Mouse (Mus musculus): ENCODE measurements around the gene H3f3a.

The H3f3a gene

DNA sequence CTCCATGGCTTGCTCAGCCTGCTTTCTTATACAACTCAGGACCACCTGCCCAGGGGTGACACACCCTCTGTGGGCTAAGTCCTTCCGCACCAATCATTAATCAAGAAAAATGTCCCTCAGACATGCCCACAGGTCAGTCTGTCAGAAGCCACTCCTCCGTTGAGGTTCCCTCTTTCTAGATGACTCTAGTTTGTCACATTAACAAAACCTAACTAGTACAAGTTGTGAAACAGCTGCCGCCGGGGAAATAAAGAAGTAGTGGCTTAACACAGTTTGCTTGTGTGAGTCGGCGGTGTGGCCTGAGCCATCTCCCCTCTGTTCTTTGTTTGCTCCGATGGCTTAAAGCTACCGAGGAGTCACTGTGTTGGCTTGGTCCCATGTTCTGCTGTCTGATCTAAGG lies 51.1 kb downstream of the H3f3a start:
- no peak for DNase-seq (ENCODE audit: low read depth, low spot score)

DNA sequence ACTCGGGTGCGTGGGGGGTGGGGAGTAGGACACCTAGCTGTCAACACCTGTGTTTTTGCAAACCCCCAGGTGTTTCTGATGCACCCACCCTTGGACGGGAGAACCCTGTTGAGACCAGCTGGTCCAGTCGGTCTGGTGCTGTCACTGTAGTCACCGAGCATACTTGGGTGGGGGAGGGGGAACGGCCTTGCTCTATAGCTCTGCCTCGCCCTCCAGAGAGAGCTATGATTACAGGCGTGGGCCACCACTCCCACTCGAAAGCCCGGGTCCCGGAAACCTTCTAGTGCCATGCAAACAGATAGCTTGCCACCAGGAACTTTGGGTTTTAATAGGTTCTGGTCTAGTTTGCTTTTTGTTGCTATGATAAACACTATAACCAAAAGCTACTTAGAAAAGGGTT lies 51.6 kb downstream of the H3f3a start:
- no peak for DNase-seq (ENCODE audit: low read depth, low spot score)

DNA sequence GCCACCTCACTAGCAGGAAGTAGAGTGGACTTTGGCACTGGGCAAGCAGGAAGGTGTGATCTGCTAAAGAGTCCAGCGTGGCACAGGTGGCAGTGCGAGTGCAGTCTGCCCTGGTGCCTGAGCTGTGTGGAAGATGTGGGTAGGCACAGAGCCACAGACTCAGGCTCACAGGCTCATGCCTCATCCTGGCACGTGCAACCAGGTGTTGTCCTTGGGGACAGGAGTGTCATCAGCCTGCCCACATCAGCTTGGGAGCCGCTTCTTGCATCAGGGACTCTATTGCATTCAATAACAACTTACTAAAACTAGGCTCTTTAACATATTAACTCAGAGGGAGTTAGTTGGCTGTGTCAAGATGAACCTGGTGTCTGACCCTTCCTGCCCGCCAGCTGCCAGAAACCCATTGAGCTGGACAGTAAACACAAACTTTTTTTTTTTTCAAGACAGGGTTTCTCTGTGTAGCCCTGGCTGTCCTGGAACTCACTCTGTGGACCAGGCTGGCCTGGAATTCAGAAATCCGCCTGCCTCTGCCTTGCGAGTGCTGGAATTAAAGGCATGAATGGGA lies 55.7 kb downstream of the H3f3a start:
- DNase-seq (ENCODE audit: low read depth, low spot score): no peak

DNA sequence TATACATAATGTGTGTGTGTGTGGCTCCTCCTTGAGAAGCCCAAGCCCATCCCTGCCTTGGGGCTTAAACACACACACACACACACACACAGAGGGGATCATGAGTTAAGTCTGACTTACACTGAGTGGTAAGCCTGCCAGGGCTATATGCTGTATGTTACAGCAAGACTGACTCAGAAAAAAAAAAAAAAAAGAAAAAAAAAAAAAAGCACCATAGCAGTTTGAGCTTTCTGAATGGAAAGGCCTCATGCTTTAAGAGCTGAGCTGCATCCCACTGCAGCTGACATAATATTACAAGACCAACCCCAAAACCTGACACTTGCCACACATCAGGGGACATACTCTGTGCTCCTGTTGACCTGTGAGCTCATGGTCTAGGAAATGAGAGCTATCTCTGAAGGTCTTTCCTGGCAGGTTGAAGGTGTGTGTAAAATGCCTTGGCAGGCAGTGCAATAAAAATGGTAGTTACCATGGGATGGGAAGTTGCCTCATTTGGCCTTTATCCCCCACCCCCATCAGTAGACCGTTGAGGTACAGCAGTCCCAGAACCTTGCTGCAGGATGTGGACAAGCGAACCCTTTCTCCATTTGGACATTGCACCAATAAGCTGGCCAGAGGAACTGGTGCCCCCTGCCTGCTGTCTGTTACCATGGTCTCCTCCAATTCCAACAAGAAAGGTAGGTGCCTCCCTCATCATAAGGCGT lies 56.3 kb downstream of the H3f3a start:
- DNase-seq (ENCODE audit: low read depth, low spot score): no peak

DNA sequence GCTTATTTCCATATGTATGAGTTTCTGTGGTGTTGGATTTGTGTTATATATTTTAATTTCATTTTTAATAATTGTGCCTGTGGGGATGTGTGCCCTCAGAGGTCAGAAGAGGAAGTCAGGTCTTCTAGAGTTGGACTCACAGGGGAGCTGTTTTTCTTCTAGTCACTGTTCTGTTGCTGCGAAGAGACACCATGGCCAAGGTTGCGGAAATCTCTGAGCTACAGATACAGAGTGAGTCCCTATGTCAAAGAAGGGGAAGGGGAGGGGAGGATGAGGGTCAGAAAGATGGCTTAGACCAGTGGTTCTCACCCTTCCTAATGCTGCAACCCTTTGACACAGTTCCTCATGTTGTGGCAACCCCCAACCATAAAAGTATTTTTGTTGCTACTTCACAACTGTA lies 57.0 kb downstream of the H3f3a start:
- DNase-seq (ENCODE audit: low read depth, low spot score): no peak

DNA sequence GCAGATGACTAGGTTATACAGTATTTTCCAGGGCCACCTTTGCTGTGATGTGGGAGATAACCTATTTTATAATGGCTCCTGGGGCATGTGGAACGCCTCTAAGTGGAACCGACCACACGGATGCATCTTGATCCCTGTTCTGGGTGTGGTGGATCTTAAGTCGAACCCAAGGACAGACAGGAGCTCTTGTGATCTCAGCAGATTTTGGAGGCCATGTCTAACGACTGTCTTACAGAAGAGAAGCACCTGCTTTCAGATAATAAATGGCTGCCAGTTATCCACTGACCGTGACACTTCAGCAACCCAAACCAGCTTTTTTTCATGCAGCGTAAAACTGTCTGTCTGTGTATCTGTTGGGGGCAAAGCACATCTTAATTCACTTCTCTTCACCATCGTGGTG lies 59.4 kb downstream of the H3f3a start:
- DNase-seq (ENCODE audit: low read depth, low spot score): no peak

DNA sequence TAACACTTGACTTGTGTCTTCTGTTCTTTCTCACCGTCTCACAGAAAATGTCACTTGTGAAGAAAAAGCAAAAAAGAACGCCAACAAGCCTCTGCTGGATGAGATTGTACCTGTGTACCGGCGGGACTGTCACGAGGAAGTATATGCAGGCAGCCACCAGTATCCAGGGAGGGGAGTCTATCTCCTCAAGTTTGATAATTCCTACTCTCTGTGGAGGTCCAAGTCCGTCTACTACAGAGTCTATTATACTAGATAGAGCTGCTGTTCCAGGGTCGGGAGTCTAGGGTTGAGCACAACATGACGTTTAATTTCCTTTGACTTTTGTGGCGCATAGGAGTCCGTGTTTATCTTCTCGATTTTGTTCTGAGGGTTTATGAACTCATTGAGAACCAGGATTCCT lies 61.6 kb downstream of the H3f3a start:
- DNase-seq (ENCODE audit: low read depth, low spot score): no peak
